8 mouse cellular contexts compared by ENCODE assay signal in genomic region chr3:115711924-115712807, GRCm38 (mm10). TPM values are rescaled to one million over a fixed set of nuclear protein-coding genes. Genes with fewer than 3 reads are reported as not detected.
DNase-seq lines count a peak whose midpoint lies in the region; ATAC-seq lines count a peak whose summit lies in the region.

No protein-coding gene starts in this region.

- H3K9me3 ChIP-seq in heart, embryonic 10.5 days, result no peaks in the 10 kb centered on the region
- no peaks in the 10 kb centered on the region for H3K9me3 ChIP-seq in heart, embryonic 15.5 days (replicated peaks)
- no peaks in the 10 kb centered on the region for H3K9me3 ChIP-seq in midbrain, embryonic 10.5 days (replicated peaks)

- H3K4me2 ChIP-seq in heart, embryonic 15.5 days, result peak overlapping the region; percentile 64

- H3K27ac ChIP-seq in heart, embryonic 10.5 days, result peak overlapping the region; percentile 44; the same call in 1 of the 2 replicates
- peak overlapping the region; percentile 94 for H3K27ac ChIP-seq in heart, embryonic 15.5 days
- H3K27ac ChIP-seq in midbrain, embryonic 10.5 days (replicated peaks), result no peak overlapping the region

- peaks cover 30% of the 10 kb centered on the region for H3K36me3 ChIP-seq in heart, embryonic 10.5 days
- H3K36me3 ChIP-seq in heart, embryonic 15.5 days, result peaks cover 14% of the 10 kb centered on the region; the same call in 1 of the 2 replicates
- peaks cover 12% of the 10 kb centered on the region for H3K36me3 ChIP-seq in midbrain, embryonic 10.5 days

- H3K9ac ChIP-seq in heart, embryonic 15.5 days, result peak overlapping the region; percentile 73

- DNase-seq in heart, embryonic 10.5 days (ENCODE audit: low spot score), result no peak
- no peak for DNase-seq in heart, adult 8-10 months (ENCODE audit: low spot score)
- peak; percentile 61 for DNase-seq in T-cell, adult 2 months (ENCODE audit: low spot score)
- DNase-seq in midbrain, embryonic 10.5 days (ENCODE audit: low spot score), result no peak
- no peak for DNase-seq in testis, postnatal 10 days (ENCODE audit: low spot score)
- DNase-seq in right cerebral cortex, postnatal 4 days, result no peak
- no peak for DNase-seq in c-Kit-positive CD71-positive TER-119-positive erythroid progenitor cells, embryonic 14.5 days (ENCODE audit: low spot score)

- no peaks in the 10 kb centered on the region for H3K27me3 ChIP-seq in heart, embryonic 10.5 days (ENCODE audit: insufficient read depth, poor library complexity, severe bottlenecking)
- no peaks in the 10 kb centered on the region for H3K27me3 ChIP-seq in heart, embryonic 15.5 days
- H3K27me3 ChIP-seq in midbrain, embryonic 10.5 days (ENCODE audit: low read depth, poor library complexity, severe bottlenecking), result peaks cover 16% of the 10 kb centered on the region

- 85% methylated on average over 27 of the region's 27 CpGs for WGBS in heart, embryonic 10.5 days
- 73% methylated on average over 27 of the region's 27 CpGs for WGBS in heart, embryonic 15.5 days
- 92% methylated on average over 27 of the region's 27 CpGs for WGBS in midbrain, embryonic 10.5 days

- peaks cover 31% of the 10 kb centered on the region for H3K4me1 ChIP-seq in heart, embryonic 10.5 days
- H3K4me1 ChIP-seq in heart, embryonic 15.5 days (replicated peaks), result peaks cover 50% of the 10 kb centered on the region
- peaks cover 29% of the 10 kb centered on the region for H3K4me1 ChIP-seq in midbrain, embryonic 10.5 days

- H3K4me3 ChIP-seq in heart, embryonic 10.5 days, result peak overlapping the region; percentile 79
- peak overlapping the region; percentile 79 for H3K4me3 ChIP-seq in heart, embryonic 15.5 days
- 0 out of 2 replicates have a peak overlapping the region, but pooled peaks have one; percentile 9 for H3K4me3 ChIP-seq in midbrain, embryonic 10.5 days

- ATAC-seq in heart, embryonic 15.5 days (replicated peaks; ENCODE audit: insufficient number of reproducible peaks, insufficient read depth, low FRiP score, low read depth), result no peak

RNA-seq across cellular contexts. Expression of gene S1pr1, which starts 2.7 kb away (rescaled TPM):
- polyA plus RNA-seq in heart, embryonic 10.5 days (2016; fragmentation: Nextera tagmentation; extraction: Ambion mirVana), result 48.7 and 82.4 TPM in 2 replicates
- 10 to 100 TPM; 31.9 to 48.9 (median 41.9) TPM for total RNA-seq in heart, adult 8-10 months (2022)
- polyA plus RNA-seq in heart, embryonic 15.5 days (2015; fragmentation: Nextera tagmentation; extraction: Ambion mirVana), result 75.5 and 85.4 TPM in 2 replicates
- 13.4 and 14.9 TPM in 2 replicates for polyA plus RNA-seq in midbrain, embryonic 10.5 days (2016; fragmentation: Nextera tagmentation; extraction: Ambion mirVana)

Comparison
In these comparisons a context has a peak if more than half of its experiments do, and no peak if none do; other contexts are left out.
1. H3K4me3 ChIP-seq: peak in every context shown above with its lines; median percentile 79 in heart, embryonic 10.5 days; 79 in heart, embryonic 15.5 days; 9 in midbrain, embryonic 10.5 days.